Mouse (Mus musculus): ENCODE data around the gene Wars. TPM values are rescaled to one million over a fixed set of nuclear protein-coding genes. Genes with fewer than 3 reads are reported as not detected.

Wars gene
- polyA plus RNA-seq, 1 experiment = 65.7 TPM

DNA sequence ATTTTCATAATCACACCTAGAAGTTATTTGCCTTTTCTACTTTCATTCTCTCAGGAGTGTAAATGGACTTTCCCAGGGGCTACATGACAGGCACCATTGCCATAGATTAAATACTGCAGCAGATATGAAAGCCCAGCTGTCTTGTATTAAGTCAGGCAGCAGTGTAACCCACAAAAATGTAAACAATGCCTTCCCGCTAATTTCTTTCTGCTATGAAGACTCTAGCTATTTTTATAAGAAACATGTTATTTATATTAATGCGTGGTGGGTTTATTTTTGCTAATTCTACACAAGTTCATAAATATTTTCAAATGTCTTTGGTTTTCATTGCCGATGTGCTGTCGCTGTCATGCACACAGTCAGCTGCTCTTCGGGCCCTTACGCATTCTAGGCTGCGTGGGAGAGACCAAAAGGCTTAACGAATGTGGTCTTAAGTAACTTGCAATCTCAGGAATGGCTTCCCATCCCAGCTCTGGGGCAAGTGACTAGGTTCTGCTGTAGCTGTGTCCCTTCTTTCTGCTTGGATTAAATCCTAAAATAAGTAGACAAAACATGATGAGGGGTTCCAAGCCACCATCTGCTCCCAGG is 16.0 kb upstream of the Wars start:
- Histone ChIP-seq H3K27me3 (ENCODE audit: control insufficient read depth, insufficient read depth, low read length) (no peaks in the 10 kb centered on the region), H3K27ac (ENCODE audit: insufficient read depth, low read depth, low read length) (no peak overlapping the region), H3K36me3 (ENCODE audit: control insufficient read depth, insufficient read depth, low read length) (no peaks in the 10 kb centered on the region), H3K4me1 (ENCODE audit: control insufficient read depth, insufficient read depth, insufficient read length, low read length) (peaks cover 3% of the 10 kb centered on the region; the same call in 1 of the 2 replicates), H3K4me3 (ENCODE audit: low read depth, low read length) (no peak overlapping the region)
- 90% methylated on average over 8 of the region's 8 CpGs for WGBS
- TF ChIP-seq CTCF (IDR thresholded peaks at IDR 0.05; ENCODE audit: extremely low read depth, insufficient read length, insufficient replicate concordance, low read depth, low read length) (no peak), POLR2A (IDR thresholded peaks at IDR 0.05; ENCODE audit: low read depth, low read length) (no peak)

DNA sequence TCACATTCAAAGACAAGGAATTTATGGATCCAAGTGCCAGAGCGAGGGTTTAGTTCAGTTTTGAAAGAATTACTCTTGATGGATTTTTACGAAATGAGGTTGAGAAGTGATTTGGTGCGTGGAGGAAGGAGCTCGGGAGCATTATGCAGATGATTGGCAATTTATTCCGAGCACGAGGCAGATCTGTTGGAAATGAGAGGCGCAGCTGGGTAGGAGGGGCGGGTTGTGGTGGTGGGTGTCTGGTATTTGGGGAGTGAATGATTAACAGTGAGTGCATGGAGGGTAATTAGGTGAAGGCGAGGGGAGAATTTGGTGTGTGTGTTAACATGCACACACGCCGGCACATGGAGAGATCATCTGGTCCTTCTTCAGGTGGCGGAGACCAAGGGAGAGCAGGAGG is 12.4 kb upstream of the Wars start:
- no peaks in the 10 kb centered on the region for H3K27me3 ChIP-seq (ENCODE audit: control insufficient read depth, insufficient read depth, low read length)
- H3K4me3 ChIP-seq (ENCODE audit: low read depth, low read length) = no peak overlapping the region
- no peak overlapping the region for H3K27ac ChIP-seq (ENCODE audit: insufficient read depth, low read depth, low read length)
- no peaks in the 10 kb centered on the region for H3K36me3 ChIP-seq (ENCODE audit: control insufficient read depth, insufficient read depth, low read length)
- TF ChIP-seq CTCF (IDR thresholded peaks at IDR 0.05; ENCODE audit: extremely low read depth, insufficient read length, insufficient replicate concordance, low read depth, low read length) (no peak), POLR2A (IDR thresholded peaks at IDR 0.05; ENCODE audit: low read depth, low read length) (no peak)
- peaks cover 3% of the 10 kb centered on the region; the same call in 1 of the 2 replicates for H3K4me1 ChIP-seq (ENCODE audit: control insufficient read depth, insufficient read depth, insufficient read length, low read length)
- 88% methylated on average over 12 of the region's 12 CpGs for WGBS

- Histone ChIP-seq H3K27me3 (ENCODE audit: control insufficient read depth, insufficient read depth, low read length) (no peaks in the 10 kb centered on the region), H3K4me1 (ENCODE audit: control insufficient read depth, insufficient read depth, insufficient read length, low read length) (no peaks in the 10 kb centered on the region), H3K4me3 (ENCODE audit: low read depth, low read length) (no peak overlapping the region), H3K36me3 (ENCODE audit: control insufficient read depth, insufficient read depth, low read length) (no peaks in the 10 kb centered on the region), H3K27ac (ENCODE audit: insufficient read depth, low read depth, low read length) (no peak overlapping the region)
- no peak for TF ChIP-seq CTCF (IDR thresholded peaks at IDR 0.05; ENCODE audit: extremely low read depth, insufficient read length, insufficient replicate concordance, low read depth, low read length)
- no peak for TF ChIP-seq POLR2A (IDR thresholded peaks at IDR 0.05; ENCODE audit: low read depth, low read length)
- 83% methylated on average over 14 of the region's 14 CpGs for WGBS
Observed at GRCm38 (mm10) chr12:108905620-108906302, 11.8 kb upstream of the Wars start.

DNA sequence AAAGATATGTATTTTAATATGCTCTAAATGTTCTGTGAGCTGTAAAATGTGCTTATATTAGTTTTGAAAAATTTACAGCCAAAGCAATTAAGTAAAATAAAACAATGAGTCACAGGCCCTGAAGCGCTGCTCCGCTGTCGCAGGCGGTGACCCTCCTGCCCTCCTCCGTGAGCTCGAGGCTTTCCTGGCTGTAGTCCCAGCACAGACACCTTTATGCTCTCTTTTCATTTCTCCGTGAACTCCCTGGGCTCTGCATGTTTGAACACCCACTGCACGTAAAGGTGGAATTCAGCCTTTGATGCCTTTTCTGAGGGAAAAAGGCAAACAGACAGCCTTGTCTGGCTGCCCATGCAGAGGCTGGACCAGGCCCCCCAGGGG is 10.3 kb upstream of the Wars start:
- Histone ChIP-seq H3K36me3 (ENCODE audit: control insufficient read depth, insufficient read depth, low read length) (no peaks in the 10 kb centered on the region), H3K4me3 (ENCODE audit: low read depth, low read length) (no peak overlapping the region), H3K27ac (ENCODE audit: insufficient read depth, low read depth, low read length) (no peak overlapping the region), H3K27me3 (ENCODE audit: control insufficient read depth, insufficient read depth, low read length) (no peaks in the 10 kb centered on the region), H3K4me1 (ENCODE audit: control insufficient read depth, insufficient read depth, insufficient read length, low read length) (no peaks in the 10 kb centered on the region)
- WGBS = 46% methylated on average over 8 of the region's 8 CpGs
- no peak for TF ChIP-seq CTCF (IDR thresholded peaks at IDR 0.05; ENCODE audit: extremely low read depth, insufficient read length, insufficient replicate concordance, low read depth, low read length)
- no peak for TF ChIP-seq POLR2A (IDR thresholded peaks at IDR 0.05; ENCODE audit: low read depth, low read length)

DNA sequence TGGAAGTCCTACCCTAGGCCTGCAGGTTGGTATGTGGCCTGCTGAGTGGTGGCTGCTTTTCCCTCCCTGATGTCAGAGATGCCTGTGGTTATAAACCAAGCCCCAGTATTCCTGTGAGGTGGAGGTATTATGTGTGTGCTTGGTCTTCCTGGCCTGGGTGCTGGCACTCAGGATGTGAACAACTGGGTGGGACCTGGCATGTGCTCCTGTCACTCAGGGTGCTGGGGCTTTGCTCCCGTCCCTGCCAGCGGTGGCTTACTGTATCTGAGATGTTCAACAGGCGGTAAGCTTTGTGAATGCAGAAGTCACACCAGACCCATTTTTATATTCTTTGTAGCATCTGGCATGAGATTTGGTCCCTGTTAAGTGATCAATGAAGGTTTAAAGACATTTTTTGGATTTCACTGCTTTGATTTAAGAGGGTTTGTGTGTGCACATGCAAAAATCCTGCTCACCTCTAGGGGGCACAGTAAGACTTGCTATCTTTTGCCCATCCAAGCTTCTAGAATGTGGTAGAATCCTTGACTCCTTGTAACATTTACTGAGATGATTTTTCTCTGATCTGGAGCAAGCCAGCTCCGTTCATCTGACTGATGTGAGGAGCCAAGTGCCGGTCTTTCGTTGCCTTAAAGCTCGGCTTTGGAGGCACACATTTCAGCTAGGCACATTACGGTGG is 9.8 kb upstream of the Wars start:
- no peak overlapping the region for H3K27ac ChIP-seq (ENCODE audit: insufficient read depth, low read depth, low read length)
- no peaks in the 10 kb centered on the region for H3K36me3 ChIP-seq (ENCODE audit: control insufficient read depth, insufficient read depth, low read length)
- 80% methylated on average over 8 of the region's 8 CpGs for WGBS
- no peak overlapping the region for H3K4me3 ChIP-seq (ENCODE audit: low read depth, low read length)
- H3K27me3 ChIP-seq (ENCODE audit: control insufficient read depth, insufficient read depth, low read length) = no peaks in the 10 kb centered on the region
- TF ChIP-seq CTCF (IDR thresholded peaks at IDR 0.05; ENCODE audit: extremely low read depth, insufficient read length, insufficient replicate concordance, low read depth, low read length) (no peak), POLR2A (IDR thresholded peaks at IDR 0.05; ENCODE audit: low read depth, low read length) (no peak)
- no peaks in the 10 kb centered on the region for H3K4me1 ChIP-seq (ENCODE audit: control insufficient read depth, insufficient read depth, insufficient read length, low read length)

DNA sequence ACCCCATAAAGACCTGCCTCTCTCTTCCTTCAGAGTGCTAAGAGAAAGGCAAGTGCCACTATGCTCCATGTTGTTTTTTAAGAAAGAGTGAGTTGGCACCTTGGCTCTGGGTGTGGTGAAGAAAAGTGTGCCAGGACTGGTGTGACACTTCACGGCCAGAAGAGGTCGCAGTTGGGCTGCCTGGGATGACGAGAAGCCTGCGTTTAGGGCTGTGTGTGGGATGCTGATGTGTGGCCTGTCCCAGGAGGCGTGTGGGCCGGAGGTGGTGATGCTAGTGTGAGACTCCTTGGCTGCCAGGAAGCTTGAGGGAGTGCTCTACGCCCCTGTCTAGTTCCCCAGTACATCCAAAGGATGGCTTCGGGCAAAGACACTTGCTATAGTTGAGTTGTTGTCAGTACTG is 9.0 kb upstream of the Wars start:
- Histone ChIP-seq H3K4me3 (ENCODE audit: low read depth, low read length) (no peak overlapping the region), H3K27me3 (ENCODE audit: control insufficient read depth, insufficient read depth, low read length) (no peaks in the 10 kb centered on the region), H3K36me3 (ENCODE audit: control insufficient read depth, insufficient read depth, low read length) (no peaks in the 10 kb centered on the region), H3K4me1 (ENCODE audit: control insufficient read depth, insufficient read depth, insufficient read length, low read length) (no peaks in the 10 kb centered on the region), H3K27ac (ENCODE audit: insufficient read depth, low read depth, low read length) (no peak overlapping the region)
- peak; percentile 72; the same call in 1 of the 2 replicates for TF ChIP-seq CTCF (IDR thresholded peaks at IDR 0.05; ENCODE audit: extremely low read depth, insufficient read length, insufficient replicate concordance, low read depth, low read length)
- no peak for TF ChIP-seq POLR2A (IDR thresholded peaks at IDR 0.05; ENCODE audit: low read depth, low read length)
- 30% methylated on average over 8 of the region's 8 CpGs for WGBS

DNA sequence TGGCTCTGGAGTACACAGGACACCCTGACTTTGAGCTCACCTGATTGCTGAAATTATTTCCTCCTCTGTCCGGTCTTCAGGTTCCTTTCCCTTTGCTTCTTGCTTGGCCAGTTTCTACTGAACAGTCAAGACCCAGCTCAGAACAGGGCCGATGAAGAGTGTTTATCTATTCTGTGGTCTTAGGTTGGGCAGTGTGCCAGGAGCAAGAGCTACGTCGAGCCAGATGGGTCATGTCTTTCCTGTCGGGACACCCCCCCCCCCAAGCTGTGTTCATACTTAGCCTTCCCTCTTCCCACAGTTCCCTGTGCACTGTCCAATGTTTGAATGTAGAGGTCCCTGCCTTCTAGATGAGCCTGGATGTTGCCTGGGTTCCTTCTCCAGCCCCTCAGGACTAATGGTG is 7.4 kb upstream of the Wars start:
- 53% methylated on average over 5 of the region's 5 CpGs for whole genome bisulfite sequencing
- no peak overlapping the region for H3K27ac ChIP-seq (ENCODE audit: insufficient read depth, low read depth, low read length)
- H3K36me3 ChIP-seq (ENCODE audit: control insufficient read depth, insufficient read depth, low read length) = no peaks in the 10 kb centered on the region
- TF ChIP-seq CTCF (IDR thresholded peaks at IDR 0.05; ENCODE audit: extremely low read depth, insufficient read length, insufficient replicate concordance, low read depth, low read length) (no peak), POLR2A (IDR thresholded peaks at IDR 0.05; ENCODE audit: low read depth, low read length) (no peak)
- no peaks in the 10 kb centered on the region for H3K27me3 ChIP-seq (ENCODE audit: control insufficient read depth, insufficient read depth, low read length)
- no peak overlapping the region for H3K4me3 ChIP-seq (ENCODE audit: low read depth, low read length)
- no peaks in the 10 kb centered on the region for H3K4me1 ChIP-seq (ENCODE audit: control insufficient read depth, insufficient read depth, insufficient read length, low read length)

Measured in small intestine, adult 2 months (tissue).